Mouse (Mus musculus) telencephalon, adult 2 months (tissue): Measurements from ENCODE around the gene Fat2.

Source experiments
- DNase-seq: peaks from one replicate; pipeline ENCODE4 v3.0.0-alpha.2; 2011; ENCODE audit warnings: low read depth, low spot score

Gene Fat2

GRCm38 (mm10) chr11:55239496-55239895 lies 96.9 kb downstream of the Fat2 start:
- no peak for DNase-seq

GRCm38 (mm10) chr11:55236815-55237214 lies 99.5 kb downstream of the Fat2 start:
- DNase-seq = no peak

- no peak for DNase-seq
Observed at GRCm38 (mm10) chr11:55234791-55235190, 101.6 kb downstream of the Fat2 start.

- DNase-seq = no peak
Observed at GRCm38 (mm10) chr11:55234288-55234687, 102.1 kb downstream of the Fat2 start.

GRCm38 (mm10) chr11:55231034-55231433 lies 105.3 kb downstream of the Fat2 start:
- DNase-seq = no peak

GRCm38 (mm10) chr11:55221306-55221705 lies 115.1 kb downstream of the Fat2 start:
- DNase-seq = no peak

GRCm38 (mm10) chr11:55218473-55218872 lies 117.9 kb downstream of the Fat2 start:
- DNase-seq = no peak

- no peak for DNase-seq
Observed at GRCm38 (mm10) chr11:55217880-55218279, 118.5 kb downstream of the Fat2 start.

GRCm38 (mm10) chr11:55217418-55217817 lies 118.9 kb downstream of the Fat2 start:
- DNase-seq = no peak

- peak; percentile 87 for DNase-seq
Observed at GRCm38 (mm10) chr11:55216830-55217229, 119.5 kb downstream of the Fat2 start.

GRCm38 (mm10) chr11:55216061-55216460 lies 120.3 kb downstream of the Fat2 start:
- no peak for DNase-seq

- DNase-seq = no peak
Observed at GRCm38 (mm10) chr11:55214978-55215377, 121.4 kb downstream of the Fat2 start.

- DNase-seq = no peak
Observed at GRCm38 (mm10) chr11:55214161-55214560, 122.2 kb downstream of the Fat2 start.

GRCm38 (mm10) chr11:55213518-55213917 lies 122.8 kb downstream of the Fat2 start:
- DNase-seq = no peak

GRCm38 (mm10) chr11:55209626-55210353 lies 126.6 kb downstream of the Fat2 start:
- DNase-seq = no peak

- DNase-seq = no peak
Observed at GRCm38 (mm10) chr11:55209032-55209431, 127.3 kb downstream of the Fat2 start.

GRCm38 (mm10) chr11:55208001-55208690 lies 128.2 kb downstream of the Fat2 start:
- no peak for DNase-seq

GRCm38 (mm10) chr11:55204602-55205001 lies 131.8 kb downstream of the Fat2 start:
- no peak for DNase-seq

GRCm38 (mm10) chr11:55204159-55204596 lies 132.2 kb downstream of the Fat2 start, which contains the start of gene Slc36a1:
Slc36a1 (plus strand) TSS chr11:55204350.
- peak; percentile 85 for DNase-seq
